Mouse (Mus musculus): Measurements from ENCODE around the gene Celsr3.

DNA sequence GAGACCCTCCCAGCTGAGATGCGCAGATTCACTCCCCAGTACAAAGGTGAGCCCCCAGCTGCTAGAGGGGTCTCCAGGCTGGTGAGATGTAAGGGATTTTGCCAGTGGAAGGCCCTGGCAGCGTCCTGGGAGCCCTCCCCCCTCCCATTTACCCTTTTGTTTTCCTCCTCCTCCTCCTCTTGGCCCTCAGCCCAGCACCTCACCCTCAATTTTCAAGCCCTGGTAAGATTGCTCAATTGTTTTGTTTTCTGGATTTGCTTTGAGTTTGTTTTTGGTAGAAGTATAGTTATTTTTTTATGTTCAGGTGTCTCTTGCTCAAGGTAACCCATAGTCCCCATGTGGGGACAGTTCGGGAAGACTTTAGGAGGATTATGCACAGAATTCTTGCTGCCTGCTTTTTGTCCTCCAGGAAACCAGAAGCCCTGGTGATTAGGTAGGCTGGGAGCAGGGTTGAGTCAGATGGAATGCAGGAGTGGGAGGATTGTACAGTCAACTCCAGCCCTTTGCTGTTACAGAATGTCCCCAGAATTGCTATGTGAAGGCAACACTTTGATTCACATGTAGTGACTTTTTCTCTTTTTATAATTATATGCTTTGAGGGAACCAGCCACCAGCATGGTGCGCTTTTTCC lies 29.7 kb upstream of the Celsr3 start:
- TF ChIP-seq POLR2A (IDR thresholded peaks at IDR 0.05; ENCODE audit: borderline replicate concordance, low read depth, low read length) (no peak), CTCF (IDR thresholded peaks at IDR 0.05; ENCODE audit: low read depth, low read length) (no peak)

Measured in bone marrow macrophage, adult 2 months (primary cell).